Mouse (Mus musculus): ENCODE measurements around the gene Bdkrb2.

Bdkrb2 gene

GRCm38 (mm10) chr12:105548001-105548400 lies 15.0 kb upstream of the Bdkrb2 start:
- no peak for DNase-seq

GRCm38 (mm10) chr12:105548881-105549280 lies 14.1 kb upstream of the Bdkrb2 start:
- no peak for DNase-seq

GRCm38 (mm10) chr12:105549835-105550802 lies 12.9 kb upstream of the Bdkrb2 start:
- DNase-seq = no peak

GRCm38 (mm10) chr12:105551551-105551989 lies 11.5 kb upstream of the Bdkrb2 start:
- no peak for DNase-seq

- DNase-seq = no peak
Observed at GRCm38 (mm10) chr12:105554151-105554772, 8.8 kb upstream of the Bdkrb2 start.

- DNase-seq = no peak
Observed at GRCm38 (mm10) chr12:105555172-105555571, 7.9 kb upstream of the Bdkrb2 start.

GRCm38 (mm10) chr12:105557250-105557925 lies 5.6 kb upstream of the Bdkrb2 start:
- no peak for DNase-seq

- no peak for DNase-seq
Observed at GRCm38 (mm10) chr12:105561007-105561534, 2.0 kb upstream of the Bdkrb2 start.

GRCm38 (mm10) chr12:105562056-105562820 lies 788 bp upstream of the Bdkrb2 start:
- DNase-seq = no peak

- DNase-seq = no peak
Observed at GRCm38 (mm10) chr12:105563726-105564275, 775 bp downstream of the Bdkrb2 start.

GRCm38 (mm10) chr12:105565221-105565620 lies 2.2 kb downstream of the Bdkrb2 start:
- DNase-seq = no peak

GRCm38 (mm10) chr12:105571867-105572266 lies 8.8 kb downstream of the Bdkrb2 start:
- DNase-seq = no peak

- no peak for DNase-seq
Observed at GRCm38 (mm10) chr12:105572622-105573021, 9.6 kb downstream of the Bdkrb2 start.

- DNase-seq = no peak
Observed at GRCm38 (mm10) chr12:105574356-105574755, 11.3 kb downstream of the Bdkrb2 start.

GRCm38 (mm10) chr12:105580490-105580889 lies 17.5 kb downstream of the Bdkrb2 start:
- no peak for DNase-seq

- no peak for DNase-seq
Observed at GRCm38 (mm10) chr12:105582486-105582885, 19.5 kb downstream of the Bdkrb2 start.

- no peak for DNase-seq
Observed at GRCm38 (mm10) chr12:105583484-105583883, 20.5 kb downstream of the Bdkrb2 start.

GRCm38 (mm10) chr12:105584851-105585250 lies 21.8 kb downstream of the Bdkrb2 start:
- peak; percentile 44 for DNase-seq

- DNase-seq = no peak
Observed at GRCm38 (mm10) chr12:105587526-105587925, 24.5 kb downstream of the Bdkrb2 start.

- DNase-seq = no peak
Observed at GRCm38 (mm10) chr12:105590786-105591185, 27.8 kb downstream of the Bdkrb2 start.

- DNase-seq = no peak
Observed at GRCm38 (mm10) chr12:105592361-105592761, 29.3 kb downstream of the Bdkrb2 start.

GRCm38 (mm10) chr12:105593471-105593870 lies 30.4 kb downstream of the Bdkrb2 start:
- DNase-seq = no peak
